Mouse (Mus musculus) ovary, postnatal 14 days (tissue): ENCODE measurements around the gene Cdk9.
A peak's percentile ranks its signal among the peaks of the same experiment; 100 is the strongest.

ENCODE experiments used
- DNase-seq: peaks from one replicate; pipeline ENCODE4 v3.0.0; 2022; ENCODE audit warnings: low spot score

Gene Cdk9

DNA sequence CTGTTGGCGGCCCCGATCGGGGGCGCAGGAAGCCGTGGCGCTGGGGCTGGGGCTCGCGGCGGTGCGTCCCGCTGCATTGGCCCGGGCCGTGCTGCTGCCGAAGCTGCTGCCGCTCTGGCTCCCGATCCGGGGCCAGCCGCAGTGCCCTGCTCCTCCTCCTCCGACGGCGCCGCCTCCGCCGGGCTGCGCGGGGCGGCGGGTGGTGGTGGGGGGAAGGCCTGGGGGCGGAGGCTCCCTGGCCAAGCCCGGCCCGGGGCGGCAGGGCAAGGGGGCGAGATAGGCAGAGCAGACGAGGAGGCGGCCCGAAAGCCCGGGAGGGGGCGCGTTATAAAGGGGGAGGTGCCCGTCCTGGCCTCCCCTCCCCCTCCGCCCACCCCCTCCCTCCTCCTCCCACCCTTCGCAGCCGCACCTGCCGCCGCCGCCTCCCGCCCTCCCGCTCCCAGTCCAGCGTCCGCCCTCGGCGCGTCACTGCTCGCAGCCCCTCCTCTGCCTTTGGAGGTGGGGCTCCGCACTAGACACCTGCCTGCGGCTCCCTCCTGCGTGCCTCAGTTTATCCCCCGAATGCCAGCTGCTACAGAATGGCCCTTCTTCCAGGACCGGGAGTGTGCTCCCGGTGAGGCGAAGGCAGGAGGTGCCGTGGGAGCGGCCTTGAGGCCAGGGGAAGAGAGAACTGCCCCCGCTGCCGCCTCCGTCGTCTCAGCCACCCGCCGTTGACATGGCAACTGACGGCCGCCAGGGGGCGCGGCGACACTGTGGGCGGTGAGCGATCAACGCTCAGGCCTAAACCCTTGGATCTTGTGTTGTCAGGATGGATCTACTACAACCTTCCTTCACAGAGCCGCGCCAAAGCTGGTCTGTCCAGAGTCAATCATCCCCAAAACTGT, at the start of gene Cdk9:
Gene Cdk9 (minus strand): TSS at position 143 of the 884 bp plus-strand sequence.
- peak; percentile 95 for DNase-seq

DNA sequence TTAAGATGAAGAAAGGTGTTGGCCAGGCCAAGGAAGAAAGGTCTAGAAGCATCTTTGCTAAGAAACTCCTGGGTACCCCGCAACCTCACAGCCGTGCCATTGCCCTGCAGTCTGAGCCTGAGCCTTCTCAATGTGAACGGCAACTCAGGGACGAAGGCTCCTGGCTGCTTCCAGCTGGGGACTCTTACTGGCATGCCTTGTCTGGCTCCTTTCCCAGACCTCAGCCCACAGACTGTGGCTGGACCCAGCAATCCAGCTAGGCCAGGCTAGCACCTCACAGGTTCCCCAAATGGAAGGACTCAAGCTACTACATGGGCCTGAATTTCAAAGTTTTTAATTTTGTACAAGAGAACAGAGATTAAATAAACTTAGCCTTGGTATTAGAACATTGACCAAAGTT, 49.0 kb upstream of the Cdk9 start:
- no peak for DNase-seq

DNA sequence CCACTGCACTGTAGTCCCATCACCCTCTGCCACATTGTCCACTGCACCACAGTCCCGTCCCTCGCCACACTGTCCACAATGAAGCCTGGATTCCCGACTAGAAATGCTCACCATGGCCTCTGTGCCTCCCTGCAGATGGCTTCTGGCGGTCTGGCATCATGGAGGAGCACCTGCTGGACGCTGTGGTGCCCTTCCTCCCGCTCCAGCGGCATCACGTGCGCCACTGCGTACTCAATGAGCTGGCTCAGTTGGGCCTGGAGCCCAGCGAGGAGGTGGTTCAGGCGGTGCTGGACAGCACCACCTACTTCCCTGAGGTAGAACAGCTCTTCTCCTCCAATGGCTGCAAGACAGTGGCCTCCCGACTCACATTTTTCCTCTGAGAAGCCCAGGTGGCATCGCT, 48.5 kb upstream of the Cdk9 start:
- no peak for DNase-seq

- DNase-seq: no peak
Observed at GRCm38 (mm10) chr2:32759001-32759400, 46.1 kb upstream of the Cdk9 start.

DNA sequence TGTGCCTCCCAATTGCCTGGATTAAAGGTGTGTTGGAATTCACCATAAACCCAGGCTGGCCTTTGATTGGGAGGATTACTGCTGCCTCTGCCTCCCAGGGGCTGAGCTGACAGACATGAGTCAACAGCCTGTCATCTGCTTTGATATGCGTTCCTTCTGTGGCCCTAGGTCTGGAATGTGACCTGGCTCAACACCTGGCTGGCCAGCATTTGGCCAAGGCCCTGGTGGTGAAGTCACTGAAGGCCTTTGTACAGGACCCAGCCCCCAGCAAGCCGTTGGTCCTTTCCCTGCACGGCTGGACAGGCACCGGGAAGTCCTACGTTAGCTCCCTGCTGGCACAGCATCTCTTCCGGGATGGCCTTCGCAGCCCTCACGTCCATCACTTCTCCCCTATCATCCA, 45.6 kb upstream of the Cdk9 start:
- DNase-seq: no peak

DNA sequence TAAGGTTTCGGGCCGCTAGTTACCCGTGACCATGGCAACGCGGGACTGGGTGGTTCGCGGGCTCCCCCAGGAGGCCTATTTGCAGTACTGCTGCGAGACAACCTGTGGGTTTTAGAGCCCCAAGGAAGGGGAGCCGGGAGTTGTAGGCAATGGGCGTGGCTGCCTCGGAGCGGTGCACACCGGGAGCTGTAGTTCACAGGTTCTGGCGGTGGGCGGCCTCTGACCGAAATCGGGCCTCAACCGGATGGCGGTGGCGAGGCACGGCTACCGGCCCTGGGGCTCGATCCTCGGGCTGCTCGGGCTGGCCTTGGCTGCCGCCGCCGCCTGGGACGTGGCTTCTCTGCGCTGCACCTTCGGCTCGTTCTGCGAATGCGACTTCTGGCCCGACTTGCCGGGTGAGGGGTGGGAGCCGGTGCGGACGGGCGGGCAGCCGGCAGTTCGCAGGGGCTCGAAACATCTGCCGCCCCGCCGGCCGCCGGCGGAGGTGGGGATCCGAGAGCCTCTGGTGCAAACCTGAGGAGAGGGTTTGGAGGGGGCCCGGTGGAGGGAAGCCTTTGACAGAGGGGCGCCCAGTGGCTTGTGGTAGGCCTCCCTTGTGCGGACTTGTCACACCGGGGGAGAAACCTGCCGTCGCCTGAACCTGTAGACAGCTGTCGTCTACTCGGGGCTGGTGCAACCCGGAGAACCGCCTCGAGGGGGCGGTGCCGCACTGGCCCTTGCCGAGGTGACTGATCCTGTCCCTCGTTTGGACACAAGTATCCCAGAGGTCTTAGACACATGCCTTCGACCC, 44.4 kb upstream of the Cdk9 start, which contains the start of gene Tor2a:
Gene Tor2a (plus strand): TSS at position 179 of the 790 bp plus-strand sequence.
- DNase-seq: peak; percentile 94

GRCm38 (mm10) chr2:32756674-32757055, 43.8 kb upstream of the Cdk9 start:
- DNase-seq: no peak

DNA sequence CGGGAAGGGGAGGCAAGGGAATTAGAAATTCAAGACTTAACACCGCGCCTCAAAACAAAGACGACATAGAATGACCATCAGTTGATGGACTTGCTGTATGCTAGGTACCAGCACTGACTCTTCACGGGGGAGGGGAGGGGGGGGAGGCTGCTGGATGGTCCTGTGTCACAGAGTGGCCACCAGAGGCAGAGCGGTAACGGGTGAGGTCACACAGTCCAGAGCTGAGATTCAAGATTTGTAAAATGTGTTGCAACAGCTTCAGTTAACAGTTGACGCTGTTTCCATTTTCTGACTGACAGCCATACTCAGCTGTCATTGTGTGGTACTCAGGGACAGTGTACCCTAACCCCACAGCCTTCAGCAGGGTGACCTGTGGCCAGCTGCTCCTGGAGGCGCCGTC, 39.3 kb upstream of the Cdk9 start:
- no peak for DNase-seq

DNA sequence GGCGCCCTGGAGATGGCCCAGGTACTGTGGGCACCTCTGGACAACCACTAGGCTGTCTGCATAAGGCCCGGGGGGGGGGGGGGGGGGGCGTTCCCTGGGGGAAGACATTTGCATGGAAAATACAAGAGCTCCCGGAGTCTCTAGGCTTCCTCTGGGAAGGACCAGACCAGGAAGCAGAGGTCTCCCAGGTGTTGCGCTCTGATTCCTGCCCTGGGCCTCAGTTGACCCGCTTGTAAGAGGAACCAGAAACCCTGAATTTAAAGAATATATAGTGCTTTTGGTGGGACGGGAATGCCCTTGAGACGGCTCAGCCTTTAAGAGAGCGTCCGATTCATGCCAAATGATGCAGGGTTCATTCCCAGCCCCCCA, 38.8 kb upstream of the Cdk9 start:
- DNase-seq: no peak

DNA sequence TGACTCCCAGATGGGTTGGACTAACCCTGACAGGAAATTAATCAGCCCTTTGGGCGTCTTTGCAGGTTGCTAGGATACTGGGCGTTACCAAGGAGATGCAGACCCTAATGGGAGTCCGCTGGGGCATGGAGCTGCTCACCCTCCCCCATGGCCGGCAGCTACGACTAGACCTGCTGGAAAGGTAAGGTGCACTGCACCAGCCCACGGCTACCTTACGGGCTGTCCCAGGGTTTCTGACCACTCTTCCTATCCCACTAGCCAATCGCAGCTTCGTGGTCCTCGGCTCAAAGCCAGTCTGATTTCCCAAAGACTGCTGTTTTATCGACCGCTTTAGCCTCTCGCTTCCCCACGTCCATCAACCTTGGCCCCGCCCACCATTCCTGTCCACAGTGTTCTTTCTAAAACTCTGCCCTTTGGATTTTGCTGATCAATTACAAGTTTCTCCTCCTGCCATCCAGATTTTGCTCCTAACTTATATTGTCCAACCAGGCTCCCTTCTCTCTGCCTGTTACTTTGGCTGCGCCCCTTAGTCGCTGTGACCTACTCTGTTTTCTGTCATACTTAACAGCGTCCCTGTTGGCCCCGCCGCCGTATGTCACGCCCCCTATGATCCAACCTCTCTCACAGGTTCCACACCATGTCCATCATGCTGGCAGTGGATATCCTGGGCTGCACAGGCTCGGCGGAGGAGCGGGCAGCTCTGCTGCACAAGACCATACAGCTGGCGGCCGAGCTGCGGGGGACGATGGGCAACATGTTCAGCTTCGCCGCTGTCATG, 38.2 kb upstream of the Cdk9 start:
- peak; percentile 35 for DNase-seq

DNA sequence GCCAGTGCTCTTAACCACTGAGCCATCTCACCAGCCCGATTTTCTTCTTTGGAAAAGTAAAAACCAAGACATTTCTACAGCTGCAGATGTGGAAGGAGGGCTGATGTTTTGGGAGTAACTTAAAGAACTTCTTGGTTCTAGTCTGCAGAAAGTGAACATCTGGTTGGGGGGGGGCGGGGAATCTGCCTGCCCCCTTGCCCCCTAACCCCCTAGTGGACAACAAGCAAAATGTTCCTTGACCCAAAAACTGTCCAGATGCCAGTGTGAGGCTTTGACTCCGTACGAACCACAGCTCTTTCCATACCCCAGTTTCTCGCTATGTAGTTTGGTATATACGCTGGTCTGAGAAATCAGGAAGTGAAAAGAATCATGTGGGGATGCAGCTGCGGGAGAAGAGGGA, 37.3 kb upstream of the Cdk9 start:
- DNase-seq: no peak

GRCm38 (mm10) chr2:32749082-32749481, 36.2 kb upstream of the Cdk9 start:
- DNase-seq: no peak

DNA sequence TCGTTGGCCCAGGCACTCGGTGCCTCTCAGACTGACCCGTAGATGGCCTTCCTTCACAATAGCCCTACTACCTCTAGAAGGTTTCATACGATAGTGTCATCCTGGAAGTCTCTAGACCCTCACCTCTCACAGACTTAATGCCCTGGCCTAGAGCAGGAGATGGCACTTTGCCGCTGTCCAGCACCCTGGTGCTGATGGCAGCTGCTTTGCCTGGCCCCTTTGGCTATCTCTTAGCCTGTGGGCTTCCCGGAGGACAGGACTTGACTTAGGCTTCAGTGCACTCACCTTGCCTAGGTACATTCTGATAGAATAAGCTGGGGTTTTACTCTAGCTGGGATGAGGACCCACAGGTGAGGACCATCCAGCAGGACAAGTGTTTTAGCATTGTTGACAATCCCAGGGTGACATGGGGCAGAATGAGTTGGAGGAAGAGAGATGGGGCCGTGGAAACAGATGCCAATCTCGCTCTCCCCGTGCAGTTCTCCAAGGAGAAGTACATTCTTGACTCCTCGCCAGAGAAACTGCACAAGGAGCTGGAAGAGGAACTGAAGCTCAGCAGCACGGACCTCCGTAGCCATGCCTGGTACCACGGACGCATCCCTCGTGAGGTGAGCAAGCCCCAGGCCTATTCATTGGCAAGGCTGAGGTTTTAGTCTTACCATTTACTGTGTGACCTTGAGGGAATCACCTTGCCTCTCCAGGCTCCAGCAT, 31.6 kb upstream of the Cdk9 start:
- DNase-seq: no peak

DNA sequence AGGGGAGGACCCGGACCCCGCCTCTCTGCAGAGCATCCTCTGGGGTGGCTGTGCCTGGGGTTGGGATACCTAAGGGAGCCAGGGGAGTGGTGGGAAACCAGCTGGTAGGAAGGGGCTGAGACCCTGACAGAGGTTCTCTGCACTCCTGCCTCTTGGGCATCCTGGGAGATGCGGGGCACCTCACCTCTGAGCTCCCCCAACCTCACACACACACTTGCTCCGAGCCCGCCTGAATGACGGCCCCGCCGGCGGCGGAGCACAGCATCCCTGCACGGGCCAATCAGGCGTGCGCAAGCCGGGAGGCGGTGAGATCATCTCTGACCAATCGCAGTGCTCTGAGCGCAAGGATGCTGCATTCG, 29.3 kb upstream of the Cdk9 start:
- DNase-seq: no peak

DNA sequence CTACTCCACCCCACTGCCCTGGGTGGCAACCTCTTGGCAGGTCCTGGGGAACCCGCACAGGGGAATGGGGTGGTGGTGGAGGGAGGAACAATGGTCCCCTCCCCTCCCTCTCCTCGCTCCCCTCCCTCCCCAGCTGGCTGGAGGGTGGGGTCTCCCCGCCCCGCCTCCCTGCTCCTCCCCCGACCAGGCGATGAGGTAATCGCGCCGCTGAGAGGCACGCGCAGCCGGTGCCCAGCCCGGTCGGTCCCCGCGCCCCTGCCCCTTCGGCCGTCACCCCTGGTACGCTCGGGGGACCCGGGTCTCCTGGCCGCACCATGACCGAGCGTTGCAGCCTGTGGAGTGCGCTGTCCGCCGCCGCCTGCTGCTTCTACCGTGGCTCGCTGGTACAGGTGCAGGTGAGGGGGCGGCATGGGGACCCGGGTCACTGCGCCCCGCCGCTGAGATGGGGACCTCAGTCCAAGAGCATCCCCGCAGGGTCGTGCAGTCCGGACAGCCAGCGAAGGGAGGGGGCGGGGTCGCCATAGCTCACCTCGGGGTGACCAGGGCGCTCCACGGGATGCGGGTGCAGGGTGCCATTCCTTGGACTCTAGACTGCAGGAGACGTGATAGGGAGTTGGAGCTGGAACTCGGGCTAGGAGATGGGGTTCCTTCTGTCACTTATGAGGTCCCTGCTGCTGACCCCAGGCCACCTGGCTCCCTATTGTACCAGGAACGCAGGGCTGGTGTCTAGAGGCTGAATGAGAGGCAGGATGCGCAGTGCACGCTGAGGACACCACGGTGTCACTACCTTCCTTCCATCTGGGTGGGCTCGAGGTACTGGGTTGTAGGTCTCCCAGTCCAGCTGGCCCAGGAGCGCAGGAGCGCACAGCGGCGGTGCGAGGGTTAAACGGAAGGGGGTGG, 28.6 kb upstream of the Cdk9 start:
- DNase-seq: no peak

DNA sequence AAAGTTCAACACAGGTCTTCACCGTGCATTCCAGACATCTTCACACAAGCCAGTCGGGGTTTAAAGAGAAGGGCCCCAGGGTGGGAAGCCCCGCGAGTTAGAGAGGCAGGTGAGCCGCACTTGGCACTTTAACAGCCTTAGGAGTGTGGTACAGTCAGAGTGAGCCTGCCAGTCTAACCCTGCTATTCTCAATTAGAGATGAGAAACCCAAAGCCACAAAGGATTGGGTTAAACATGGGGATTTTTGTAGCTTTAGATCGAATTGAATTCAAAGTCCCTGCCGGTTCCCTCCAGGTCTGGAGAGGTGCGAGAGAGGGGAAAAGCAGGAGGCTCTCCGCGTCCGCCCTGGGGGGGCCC, 28.0 kb upstream of the Cdk9 start, which contains the start of gene 6330409D20Rik:
Gene 6330409D20Rik (minus strand): TSS at position 101 of the 357 bp plus-strand sequence.
- no peak for DNase-seq

DNA sequence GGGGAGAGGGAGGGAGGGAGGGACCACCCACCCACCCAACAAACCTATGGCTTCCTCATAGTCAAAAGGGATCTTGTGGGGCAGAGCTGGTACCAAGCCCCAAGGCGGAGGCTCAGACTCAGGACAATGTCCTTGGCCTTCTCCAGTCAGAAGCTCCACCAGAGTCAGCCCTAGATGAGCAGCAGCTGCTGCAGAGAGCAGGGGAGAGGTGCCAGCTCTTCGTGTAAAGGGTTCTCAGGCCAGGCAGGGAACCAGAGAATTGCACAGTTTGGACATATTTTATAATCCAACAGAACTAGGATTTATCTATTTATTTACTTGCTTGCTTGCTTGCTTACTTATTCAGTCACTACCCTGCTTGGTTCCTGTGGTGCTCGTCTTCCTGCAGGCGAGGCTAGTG, 26.4 kb upstream of the Cdk9 start:
- no peak for DNase-seq

DNA sequence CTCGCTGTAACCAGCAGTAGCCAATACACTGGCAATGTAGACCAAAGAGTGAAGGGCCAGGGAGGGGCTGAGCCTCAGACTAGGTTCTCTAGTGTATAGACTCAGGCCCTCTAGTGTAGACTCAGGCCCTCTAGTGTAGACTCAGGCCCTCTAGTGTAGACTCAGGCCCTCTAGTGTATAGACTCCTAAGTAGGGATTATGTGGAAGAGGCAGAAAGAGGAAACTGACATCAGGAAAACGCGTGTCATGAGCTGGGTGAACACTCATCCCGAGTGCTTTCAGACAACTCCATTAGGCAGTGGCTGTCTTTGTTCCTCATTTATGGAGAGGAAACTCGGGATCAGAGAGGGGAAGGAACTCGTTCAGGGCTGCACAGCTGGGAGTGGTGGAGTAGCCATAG, 24.1 kb upstream of the Cdk9 start:
- DNase-seq: no peak

DNA sequence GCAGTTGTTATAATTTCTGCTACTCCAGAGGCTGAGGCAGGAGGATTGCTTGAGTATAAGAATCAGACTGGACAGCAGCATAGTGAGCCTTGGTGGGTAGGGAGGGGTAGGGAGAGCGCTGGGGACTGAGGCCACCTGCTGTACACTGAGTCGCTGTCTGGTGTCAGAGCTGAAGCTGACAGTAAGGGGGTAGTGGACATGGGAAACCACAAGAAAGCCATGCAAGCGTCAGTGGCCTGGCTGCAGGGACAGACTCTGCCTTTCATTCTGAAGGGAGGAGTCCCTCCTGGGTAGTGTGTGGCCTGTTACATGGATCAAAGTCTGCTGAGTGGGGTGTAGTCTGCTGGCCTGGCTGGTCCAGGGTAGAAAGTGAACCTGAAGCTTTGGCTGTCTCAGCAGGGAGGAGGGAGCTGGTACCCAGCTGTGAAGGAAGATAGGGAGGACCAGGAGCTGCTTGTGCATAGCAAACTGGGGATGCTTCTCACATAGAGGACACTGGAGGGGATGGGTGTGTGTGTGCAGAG, 23.5 kb upstream of the Cdk9 start:
- DNase-seq: no peak

- no peak for DNase-seq
Observed at GRCm38 (mm10) chr2:32734933-32735332, 22.1 kb upstream of the Cdk9 start.

DNA sequence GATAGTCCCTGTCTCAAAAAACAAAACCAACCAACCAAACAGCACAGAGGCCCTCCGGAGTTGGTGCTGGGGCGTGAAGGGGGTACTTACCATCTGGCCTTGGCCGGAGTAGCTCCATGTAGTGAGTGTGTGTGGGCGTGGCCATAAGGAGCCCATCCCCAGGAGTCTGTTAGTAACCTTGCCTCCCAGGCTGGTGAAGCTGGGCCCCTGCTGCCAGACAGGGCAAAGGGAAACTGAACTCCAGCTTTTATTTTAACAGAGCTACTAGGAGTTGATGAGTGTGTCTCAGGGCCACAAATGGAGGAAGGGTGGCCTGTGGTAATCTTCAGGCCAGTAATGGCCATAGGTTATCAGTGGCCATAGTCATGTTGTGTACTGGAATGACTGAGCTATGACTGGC, 21.6 kb upstream of the Cdk9 start:
- no peak for DNase-seq
